Mouse (Mus musculus) T-cell, adult 2 months (primary cell): ENCODE results near the gene Esr1.
"Not testable (repeated sequence)": the region's sequence is repeated elsewhere in the genome, so short reads cannot be mapped to it uniquely, and the experiment has no call there.

Experiments used
- DNase-seq: peaks from one replicate; pipeline ENCODE4 v3.0.0; 2022; ENCODE audit warnings: low spot score

The Esr1 gene

GRCm38 (mm10) chr10:4694336-4694865, 83.0 kb downstream of the Esr1 start:
- DNase-seq, result no peak

- no peak for DNase-seq
These were observed 98.5 kb downstream of the Esr1 start for GRCm38 (mm10) chr10:4709915-4710314.

DNA sequence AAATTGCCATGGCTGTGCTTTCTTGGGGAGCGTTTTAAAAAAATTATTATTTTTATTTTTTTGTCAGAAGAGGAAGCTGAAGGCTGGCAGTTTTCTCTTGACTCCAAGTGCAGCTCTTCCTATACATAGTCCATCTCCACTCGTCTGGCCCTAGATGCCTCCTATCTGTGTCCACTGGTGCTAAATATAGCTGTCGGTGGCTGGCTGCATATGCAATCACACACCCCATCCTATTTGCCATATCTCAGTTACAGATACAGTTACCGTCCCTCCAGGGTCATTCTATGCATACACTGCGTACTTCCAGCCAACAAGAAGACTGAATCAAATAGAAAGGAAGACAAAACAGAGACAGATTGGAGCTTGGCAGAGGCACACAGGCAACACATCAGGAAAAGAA, 100.0 kb downstream of the Esr1 start:
- no peak for DNase-seq

DNA sequence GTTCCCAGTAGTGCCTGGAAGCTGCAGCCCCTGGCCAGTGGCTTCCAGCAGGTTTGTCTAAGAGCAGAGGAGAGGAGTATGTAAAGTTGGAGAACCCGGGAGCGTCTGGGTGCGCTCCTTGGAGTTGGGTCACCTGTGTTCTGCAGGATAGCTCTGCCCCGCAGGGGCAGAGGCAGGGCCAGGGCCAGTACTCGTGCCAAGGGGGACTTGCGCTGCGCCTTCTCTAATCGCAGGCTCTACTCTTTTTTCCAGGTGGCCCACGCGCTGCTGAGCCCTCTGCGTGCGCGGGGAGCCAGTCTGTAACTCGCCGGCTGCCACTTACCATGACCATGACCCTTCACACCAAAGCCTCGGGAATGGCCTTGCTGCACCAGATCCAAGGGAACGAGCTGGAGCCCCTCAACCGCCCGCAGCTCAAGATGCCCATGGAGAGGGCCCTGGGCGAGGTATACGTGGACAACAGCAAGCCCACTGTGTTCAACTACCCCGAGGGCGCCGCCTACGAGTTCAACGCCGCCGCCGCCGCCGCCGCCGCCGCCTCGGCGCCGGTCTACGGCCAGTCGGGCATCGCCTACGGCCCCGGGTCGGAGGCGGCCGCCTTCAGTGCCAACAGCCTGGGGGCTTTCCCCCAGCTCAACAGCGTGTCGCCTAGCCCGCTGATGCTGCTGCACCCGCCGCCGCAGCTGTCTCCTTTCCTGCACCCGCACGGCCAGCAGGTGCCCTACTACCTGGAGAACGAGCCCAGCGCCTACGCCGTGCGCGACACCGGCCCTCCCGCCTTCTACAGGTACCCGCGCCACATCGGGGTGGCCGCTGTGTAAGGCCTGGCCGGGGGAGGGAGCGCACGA, 100.9 kb downstream of the Esr1 start:
- no peak for DNase-seq

DNA sequence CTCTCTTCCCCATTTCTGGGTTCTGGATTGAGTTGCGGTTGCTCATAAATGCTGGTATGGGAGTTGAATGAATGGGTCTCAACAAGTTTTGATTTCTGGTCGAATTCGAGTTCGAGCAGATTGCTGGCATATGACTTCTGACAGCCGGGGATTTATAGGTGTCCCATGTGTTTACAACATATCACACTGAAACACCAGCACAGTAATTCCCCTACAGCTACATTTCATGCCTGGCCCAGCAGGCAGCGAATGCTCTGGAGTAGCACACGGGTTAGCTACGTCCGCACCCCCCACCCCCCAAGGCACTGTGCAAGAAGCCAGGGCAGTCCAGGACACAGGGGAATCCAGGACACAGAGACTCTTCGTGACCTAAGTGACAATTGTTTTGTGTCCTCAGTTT, 102.0 kb downstream of the Esr1 start:
- no peak for DNase-seq

- DNase-seq, result no peak
These were observed 113.5 kb downstream of the Esr1 start for GRCm38 (mm10) chr10:4724851-4725250.

DNA sequence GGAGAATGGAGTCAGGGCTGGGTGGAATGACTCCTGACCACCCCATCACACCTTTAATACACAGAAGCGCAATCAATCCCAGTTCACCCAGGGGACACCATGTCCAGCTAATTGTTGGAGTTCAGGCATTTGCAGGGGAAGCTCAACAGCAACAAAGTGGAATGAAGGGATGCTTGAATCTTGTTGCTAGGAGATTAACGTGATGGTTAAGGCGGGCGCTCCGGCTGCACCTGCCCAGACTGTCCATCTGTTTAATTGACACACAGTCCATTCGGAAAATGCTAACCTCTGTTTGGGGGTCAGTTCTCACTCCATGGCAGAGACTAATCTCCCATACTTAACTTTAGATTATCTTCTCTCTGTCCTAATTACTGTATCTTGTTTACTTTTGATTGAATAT, 114.7 kb downstream of the Esr1 start:
- no peak for DNase-seq

DNA sequence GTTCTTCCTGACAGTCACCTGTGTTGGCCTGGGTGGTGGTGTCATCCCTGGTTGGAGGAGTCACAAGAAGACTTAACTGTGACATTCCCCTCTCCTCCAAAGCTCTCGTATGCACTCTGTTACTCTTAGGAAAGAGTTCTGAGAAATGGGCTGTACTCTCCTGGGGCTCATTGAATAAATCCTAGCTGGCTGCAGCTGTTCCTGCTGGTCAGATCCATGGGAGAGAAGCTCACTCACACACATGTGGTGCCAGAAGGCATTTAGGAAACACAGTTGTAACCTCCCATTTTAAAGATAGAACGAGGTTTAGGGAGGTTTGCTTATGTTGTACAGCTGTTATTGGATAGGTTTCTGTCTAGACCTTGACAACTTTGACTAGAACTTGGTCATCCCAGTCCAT, 120.9 kb downstream of the Esr1 start:
- no peak for DNase-seq

- DNase-seq, result no peak
These were observed 122.6 kb downstream of the Esr1 start for GRCm38 (mm10) chr10:4733987-4734386.

GRCm38 (mm10) chr10:4734942-4735341, 123.5 kb downstream of the Esr1 start:
- no peak for DNase-seq

- no peak for DNase-seq
These were observed 126.9 kb downstream of the Esr1 start for GRCm38 (mm10) chr10:4738311-4738710.

- not testable (repeated sequence) for DNase-seq
These were observed 139.7 kb downstream of the Esr1 start for GRCm38 (mm10) chr10:4751091-4751490.

GRCm38 (mm10) chr10:4752977-4753376, 141.6 kb downstream of the Esr1 start:
- DNase-seq, result no peak

- no peak for DNase-seq
These were observed 164.1 kb downstream of the Esr1 start for GRCm38 (mm10) chr10:4775541-4775940.

DNA sequence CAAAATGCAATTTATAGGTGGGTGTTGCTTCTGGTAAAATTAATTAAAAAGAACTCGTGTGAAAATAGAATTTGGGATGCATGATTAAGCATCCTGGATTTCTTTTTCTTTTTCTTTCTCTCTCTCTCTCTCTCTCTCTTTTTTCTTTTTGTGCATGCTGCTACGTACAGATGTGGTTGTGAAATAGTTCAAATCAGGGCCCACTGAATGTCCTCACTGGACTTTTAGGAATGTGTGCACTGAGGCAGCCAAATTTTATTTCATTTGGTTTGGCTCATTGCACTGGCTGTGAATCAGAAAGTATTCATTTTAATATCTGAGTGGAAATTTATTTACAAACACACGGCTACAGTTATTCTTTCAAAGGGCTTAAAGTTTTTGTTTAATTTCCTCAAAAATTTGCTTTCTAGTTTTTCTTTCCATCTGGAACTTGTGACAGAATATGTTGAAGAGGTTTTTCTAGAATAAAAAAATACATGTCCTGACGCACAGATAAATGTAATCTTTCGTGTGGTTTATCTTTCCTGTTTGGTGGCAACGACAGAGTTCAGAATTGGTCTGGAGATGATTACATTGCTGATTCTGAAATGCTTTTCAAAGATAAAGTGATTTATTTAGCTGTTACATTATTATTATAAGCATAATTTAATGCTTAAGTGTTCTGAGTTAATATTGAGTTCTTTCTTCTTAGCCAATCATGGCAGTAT, 164.8 kb downstream of the Esr1 start:
- DNase-seq, result no peak

- no peak for DNase-seq
These were observed 165.3 kb downstream of the Esr1 start for GRCm38 (mm10) chr10:4776714-4777090.

DNA sequence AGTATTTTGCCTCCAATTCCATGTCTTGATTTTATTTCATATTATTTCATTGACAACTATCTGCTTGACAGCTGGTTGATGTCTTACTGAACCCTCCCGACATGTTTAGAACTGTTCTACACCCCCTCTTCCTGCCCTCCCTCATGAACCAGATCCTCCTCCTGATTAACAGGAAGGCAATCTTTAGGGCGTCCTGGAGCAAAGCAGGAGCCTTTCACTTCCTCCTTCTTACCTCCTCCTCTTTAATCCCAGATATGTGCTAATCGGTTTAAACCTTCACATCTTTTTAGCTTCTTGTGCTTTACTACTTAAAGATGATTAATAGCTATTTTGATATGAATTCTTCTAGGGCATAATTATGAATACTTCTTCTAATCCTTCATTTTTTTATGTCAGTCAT, 166.6 kb downstream of the Esr1 start:
- no peak for DNase-seq

- DNase-seq, result no peak
These were observed 169.5 kb downstream of the Esr1 start for GRCm38 (mm10) chr10:4780926-4781325.

GRCm38 (mm10) chr10:4787003-4787628, 175.7 kb downstream of the Esr1 start:
- no peak for DNase-seq

DNA sequence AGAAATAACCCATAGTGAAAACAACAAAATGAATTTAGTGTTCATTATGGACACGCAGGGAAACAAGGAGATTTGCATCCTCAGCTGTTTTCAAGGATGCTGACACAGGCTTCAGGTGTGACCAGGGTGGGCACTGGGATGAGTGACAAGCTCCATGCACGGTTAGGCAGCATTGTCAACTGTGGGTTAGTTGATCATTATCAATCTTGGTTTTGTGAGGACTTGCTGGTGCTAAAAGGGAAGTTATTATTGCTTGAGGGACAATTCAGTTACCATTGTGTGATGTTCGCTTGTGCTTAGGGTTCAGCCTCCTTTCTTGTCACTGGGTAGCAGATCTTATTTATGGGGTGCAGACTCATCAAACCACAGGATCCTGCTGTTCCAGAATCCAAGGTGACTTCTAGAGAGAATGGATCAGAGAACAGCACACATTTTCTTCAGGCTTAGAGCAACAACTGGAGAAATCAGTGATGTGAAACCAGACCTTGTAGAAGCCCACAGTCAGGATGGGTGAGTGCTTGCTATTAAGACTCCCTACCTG, 186.9 kb downstream of the Esr1 start:
- DNase-seq, result no peak

- DNase-seq, result no peak
These were observed 213.0 kb downstream of the Esr1 start for GRCm38 (mm10) chr10:4824366-4824765.

DNA sequence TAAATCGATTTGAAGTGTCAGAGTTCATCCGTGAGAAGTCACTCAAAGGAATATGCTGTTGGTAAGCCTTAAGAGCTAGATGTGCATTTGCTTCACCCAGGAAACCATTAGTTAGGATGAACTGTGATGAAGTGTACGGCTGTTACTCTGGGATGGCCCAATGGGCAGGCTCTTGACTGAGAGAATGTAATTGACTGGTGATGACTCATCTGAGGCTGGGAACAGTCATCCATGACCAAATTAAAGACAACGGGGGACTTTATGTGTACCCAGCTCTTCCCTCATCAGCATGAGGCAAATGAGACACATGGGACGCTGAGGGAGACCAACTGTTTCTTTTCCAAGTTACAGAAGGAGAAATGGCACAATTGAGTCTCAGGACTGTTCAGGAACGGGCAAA, 219.2 kb downstream of the Esr1 start:
- DNase-seq, result no peak

DNA sequence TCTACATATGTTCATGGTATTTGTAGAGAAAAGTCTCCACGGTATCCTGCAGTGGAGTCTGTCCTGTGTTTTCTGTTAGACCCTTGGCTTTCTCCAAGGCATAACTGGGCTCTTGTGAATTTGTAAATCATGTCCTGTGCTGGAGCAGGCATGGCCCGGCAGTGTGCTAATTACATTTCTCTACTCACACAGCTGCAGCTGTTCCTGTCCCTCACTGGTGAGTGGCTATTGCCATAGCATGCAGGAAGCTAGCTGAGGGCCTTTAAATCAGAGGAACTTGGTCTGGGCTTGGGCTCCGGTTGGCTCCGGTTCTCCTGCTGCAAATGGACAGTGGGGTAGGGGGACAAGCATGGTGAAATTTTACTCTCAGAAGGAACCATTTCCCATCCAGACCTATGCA, 226.7 kb downstream of the Esr1 start:
- DNase-seq, result no peak
